Mouse (Mus musculus) cerebellum, adult 2 months (tissue): ENCODE data around the gene Olfr519. TPM values are rescaled to one million over a fixed set of nuclear protein-coding genes. Genes with fewer than 3 reads are reported as not detected.

ENCODE experiments used
- DNase-seq, 2 experiments: peaks; one replicate each; pipeline ENCODE4 v3.0.0; 2021
- H3K27ac ChIP-seq: fragments of 200-500 bp; 2 replicates; pipeline ENCODE4 v1.5.1; 2012; ENCODE audit warnings: low read length, control low read depth, inconsistent platforms; ENCODE audit not compliant: insufficient read depth
- H3K27me3 ChIP-seq: fragments of 200-500 bp; 2 replicates; pipeline ENCODE4 v1.6.1; 2012; ENCODE audit warnings: inconsistent platforms, mild to moderate bottlenecking, low read length, moderate library complexity; ENCODE audit not compliant: control insufficient read depth, insufficient read depth
- H3K4me1 ChIP-seq: fragments of 200-500 bp; 2 replicates; pipeline ENCODE4 v1.6.1; 2011; ENCODE audit warnings: low read length; ENCODE audit not compliant: control insufficient read depth, insufficient read depth
- H3K4me3 ChIP-seq: fragments of 200-500 bp; replicated peaks from 2 replicates; pipeline ENCODE3; 2011; ENCODE audit warnings: mild to moderate bottlenecking, low read depth, low read length, control low read depth; ENCODE audit not compliant: insufficient read depth
- CTCF ChIP-seq: fragments of 200-500 bp; IDR thresholded peaks from 2 replicates; pipeline ENCODE4 v1.5.1; 2011; ENCODE audit warnings: low read depth, mild to moderate bottlenecking, control low read depth, low read length, moderate library complexity, borderline replicate concordance; ENCODE audit not compliant: insufficient read depth
- POLR2A ChIP-seq: fragments of 200-500 bp; IDR thresholded peaks from 2 replicates; pipeline ENCODE4 v1.6.1; 2011; ENCODE audit warnings: low read length, control low read depth, borderline replicate concordance; ENCODE audit not compliant: insufficient read depth
- WGBS: fragments of 180-500 bp; shearing (Covaris S2); methylation state at CpG from one replicate; pipeline ENCODE4 v1.1.7; 2018; 5-methylcytosine and 5-hydroxymethylcytosine counted together
- polyA plus RNA-seq: library from polyadenylated mRNA; depleted of rRNA; stranded (reverse); fragments of >200 nt; gene quantifications from 2 replicates; pipeline ENCODE4 v1.2.3, GENCODE M21; 2012; rRNA removed

The Olfr519 gene
- polyA plus RNA-seq: not detected in 2 replicates

DNA sequence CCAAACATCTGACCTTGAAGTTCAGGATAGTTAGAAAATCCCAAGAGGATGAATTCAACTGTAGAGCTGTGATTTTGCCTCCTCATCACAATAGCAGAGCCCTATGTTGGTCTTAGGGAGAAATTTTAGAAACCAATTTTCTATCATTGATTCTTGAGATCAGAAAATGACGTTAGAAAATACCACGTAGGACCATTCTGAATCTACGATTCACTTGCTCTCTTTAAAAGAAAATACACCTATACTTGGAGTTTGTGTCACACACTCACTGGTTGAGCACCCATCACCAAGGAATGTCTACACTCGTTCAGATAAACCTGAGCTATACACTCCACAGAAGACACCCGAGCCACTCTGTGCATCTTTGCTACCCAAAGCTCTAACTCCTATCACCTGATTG is at the start of gene Olfr519:
Gene Olfr519 (minus strand): TSS at position 101 of the 400 bp plus-strand sequence.
- TF ChIP-seq CTCF (no peak), POLR2A (no peak)

GRCm38 (mm10) chr7:108944002-108944401 is 49.8 kb upstream of the Olfr519 start:
- Histone ChIP-seq H3K27ac (no peak overlapping the region), H3K27me3 (no peaks in the 10 kb centered on the region), H3K4me3 (no peak overlapping the region), H3K4me1 (no peaks in the 10 kb centered on the region)
- peak; percentile 48 to 59 for DNase-seq
- 0% methylated on average over 2 of the region's 2 CpGs for WGBS
- TF ChIP-seq POLR2A (no peak), CTCF (peak; percentile 55; the same call in 1 of the 2 replicates)

More for the DNA sequence above, at the start of gene Olfr519:
- no peaks in the 10 kb centered on the region for H3K4me1 ChIP-seq
- no peak within 1 kb of the TSS for H3K27ac ChIP-seq
- WGBS: 87% methylated on average over 5 of the region's 5 CpGs
- DNase-seq: no peak
- H3K27me3 ChIP-seq: no peaks in the 10 kb centered on the region; the same call in 1 of the 2 replicates
- H3K4me3 ChIP-seq: no peak within 1 kb of the TSS

DNA sequence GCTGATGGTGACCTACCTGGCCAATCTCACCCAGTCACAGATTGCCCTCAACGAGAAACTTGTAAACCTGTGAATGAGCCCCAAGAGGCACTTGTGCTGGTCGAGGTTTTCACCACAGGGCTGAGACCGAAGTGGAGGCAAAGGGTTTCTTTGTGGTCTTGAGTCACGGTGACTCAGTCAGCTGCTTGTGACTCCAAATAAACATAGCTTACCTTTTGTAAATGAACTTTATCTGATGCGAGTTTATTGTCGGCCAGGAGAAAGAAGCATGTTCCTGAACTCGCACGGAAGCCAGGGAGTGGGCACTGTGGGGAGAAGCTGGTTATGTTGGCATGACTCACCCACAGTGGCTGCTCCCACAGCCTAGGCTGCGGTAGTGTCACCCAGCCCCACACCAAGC is 47.2 kb upstream of the Olfr519 start:
- 93% methylated on average over 9 of the region's 9 CpGs for WGBS
- DNase-seq: no peak

DNA sequence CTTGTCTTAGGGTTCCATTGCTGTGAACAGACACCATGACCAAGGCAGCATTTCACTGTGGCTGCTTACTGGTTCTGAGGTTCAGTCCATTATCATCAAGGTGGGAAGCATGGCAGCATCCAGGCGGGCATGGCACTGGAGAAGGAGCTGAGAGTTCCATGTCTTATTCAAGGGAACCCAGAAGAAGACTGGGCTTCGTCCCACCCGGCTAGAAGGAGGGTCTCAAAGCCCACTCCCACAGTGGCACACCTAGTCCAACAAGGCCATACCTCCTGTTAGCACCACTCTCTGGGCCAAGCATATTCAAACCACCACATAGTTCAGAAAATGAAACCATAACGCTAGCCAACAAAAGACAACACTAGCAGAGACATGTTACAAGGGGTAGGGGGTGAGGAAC is 42.4 kb upstream of the Olfr519 start:
- TF ChIP-seq CTCF: no peak
- no peak for TF ChIP-seq POLR2A
- no peaks in the 10 kb centered on the region; the same call in 1 of the 2 replicates for H3K27me3 ChIP-seq
- H3K27ac ChIP-seq: no peak overlapping the region
- no peak for DNase-seq
- peaks cover 10% of the 10 kb centered on the region for H3K4me1 ChIP-seq
- 94% methylated on average over 4 of the region's 4 CpGs for WGBS
- no peak overlapping the region for H3K4me3 ChIP-seq

More for the DNA sequence above, 47.2 kb upstream of the Olfr519 start:
- Histone ChIP-seq H3K4me3 (no peak overlapping the region), H3K4me1 (no peaks in the 10 kb centered on the region; the same call in 1 of the 2 replicates), H3K27ac (no peak overlapping the region), H3K27me3 (no peaks in the 10 kb centered on the region)
- TF ChIP-seq POLR2A (no peak), CTCF (no peak)

- Histone ChIP-seq H3K27ac (no peak overlapping the region), H3K27me3 (no peaks in the 10 kb centered on the region; the same call in 1 of the 2 replicates), H3K4me1 (peaks cover 10% of the 10 kb centered on the region), H3K4me3 (peak overlapping the region; percentile 96)
- no peak for DNase-seq
- no peak for TF ChIP-seq CTCF
- no peak for TF ChIP-seq POLR2A
- WGBS: 74% methylated on average over 7 of the region's 7 CpGs
Measured at GRCm38 (mm10) chr7:108935411-108935810, 41.2 kb upstream of the Olfr519 start.

DNA sequence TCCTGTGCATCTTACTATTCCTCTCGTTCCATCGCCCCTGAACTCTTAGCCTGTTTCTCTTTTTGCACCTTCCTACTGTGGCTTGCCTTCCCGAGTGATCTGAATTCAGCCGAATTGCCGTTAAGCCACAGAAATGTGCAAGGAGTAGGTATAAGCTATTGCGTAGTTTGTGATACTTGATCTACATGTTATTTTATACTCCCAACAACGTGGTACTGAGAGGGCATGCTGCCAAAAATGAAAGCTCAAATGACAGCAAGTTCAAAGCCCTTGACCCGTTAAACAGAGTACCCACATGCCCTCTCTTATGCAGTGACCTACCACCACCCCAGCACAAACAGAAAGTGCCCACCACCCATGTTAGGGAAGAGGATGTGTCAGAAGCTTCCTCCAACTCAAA is 40.6 kb upstream of the Olfr519 start:
- H3K4me1 ChIP-seq: peaks cover 10% of the 10 kb centered on the region
- WGBS: 3% methylated on average over 8 of the region's 8 CpGs
- no peak overlapping the region for H3K27ac ChIP-seq
- no peak for DNase-seq
- peak overlapping the region; percentile 96 for H3K4me3 ChIP-seq
- no peak for TF ChIP-seq CTCF
- no peaks in the 10 kb centered on the region; the same call in 1 of the 2 replicates for H3K27me3 ChIP-seq

DNA sequence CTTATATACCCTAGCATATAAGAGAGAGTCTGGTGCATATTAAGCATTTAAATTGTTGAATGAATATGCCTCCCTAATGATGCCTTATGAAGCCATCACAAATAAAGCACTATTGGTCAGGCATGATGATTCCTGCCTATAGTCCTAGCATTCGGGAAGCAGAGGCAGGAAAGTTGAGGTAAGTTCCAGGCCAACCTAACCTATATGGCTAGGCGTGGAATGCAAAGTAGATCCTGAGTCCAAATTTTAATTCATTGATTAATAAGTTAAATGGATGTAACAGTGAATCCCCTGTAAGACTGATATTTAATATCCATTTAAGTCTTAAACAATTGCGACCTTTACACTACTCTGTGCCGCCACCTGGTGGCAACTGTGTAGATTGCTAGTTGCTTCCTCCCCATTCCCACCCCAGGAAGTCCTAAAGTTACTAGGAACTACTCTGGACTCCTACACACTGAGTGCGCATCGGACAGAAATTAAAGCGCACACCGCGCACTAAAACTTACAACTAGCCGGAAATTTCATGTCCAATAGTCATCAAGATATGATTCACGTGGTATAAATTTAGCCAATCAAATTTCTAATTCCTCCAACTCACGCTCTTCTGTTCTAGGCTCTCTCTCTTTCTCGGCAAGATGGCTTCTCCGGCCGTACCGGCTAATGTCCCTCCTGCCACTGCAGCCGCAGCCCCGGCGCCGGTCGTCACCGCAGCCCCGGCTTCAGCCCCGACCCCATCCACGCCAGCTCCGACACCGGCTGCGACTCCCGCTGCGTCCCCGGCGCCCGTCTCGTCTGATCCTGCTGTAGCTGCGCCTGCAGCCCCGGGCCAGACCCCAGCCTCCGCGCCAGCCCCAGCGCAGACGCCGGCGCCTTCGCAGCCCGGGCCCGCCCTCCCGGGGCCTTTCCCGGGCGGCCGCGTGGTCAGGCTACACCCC is 39.8 kb upstream of the Olfr519 start, which contains the start of gene Eif3f:
Gene Eif3f (plus strand): TSS at position 624 of the 938 bp plus-strand sequence.
- peak; percentile 96 to 97 for DNase-seq
- peak; percentile 72; the same call in 1 of the 2 replicates for TF ChIP-seq POLR2A
- TF ChIP-seq CTCF: peak; percentile 82
- Histone ChIP-seq H3K27ac (peak within 1 kb of the TSS; percentile 89), H3K4me1 (peaks cover 10% of the 10 kb centered on the region), H3K27me3 (no peaks in the 10 kb centered on the region; the same call in 1 of the 2 replicates), H3K4me3 (peak within 1 kb of the TSS; percentile 96)
- WGBS: 1% methylated on average over 50 of the region's 50 CpGs

- DNase-seq: no peak
- Histone ChIP-seq H3K4me1 (peaks cover under 1% of the 10 kb centered on the region; the same call in 1 of the 2 replicates), H3K27ac (no peak within 1 kb of the TSS), H3K27me3 (no peaks in the 10 kb centered on the region; the same call in 1 of the 2 replicates), H3K4me3 (no peak within 1 kb of the TSS)
- WGBS: 84% methylated on average over 6 of the region's 6 CpGs
- no peak for TF ChIP-seq POLR2A
- no peak for TF ChIP-seq CTCF
Measured at GRCm38 (mm10) chr7:108929726-108930393, 35.6 kb upstream of the Olfr519 start, which contains the start of gene Nlrp10. TSS of gene Nlrp10 (minus strand) at chr7:108930178.
